Mouse (Mus musculus): Measurements from ENCODE around the gene Tmem135.

- TF ChIP-seq POLR2A (IDR thresholded peaks at IDR 0.05; ENCODE audit: control insufficient read depth, extremely low read depth, insufficient read depth, low read length, poor library complexity) (no peak), CTCF (IDR thresholded peaks at IDR 0.05; ENCODE audit: borderline replicate concordance, control insufficient read depth, extremely low read depth, insufficient read depth, low read length, poor library complexity) (no peak)
Observed at GRCm38 (mm10) chr7:89411346-89411745, 7.3 kb upstream of the Tmem135 start.
